Mouse (Mus musculus) retina, postnatal 7 days (tissue): ENCODE results near the gene Cyp2c39.
"Not testable (repeated sequence)": the region's sequence is repeated elsewhere in the genome, so short reads cannot be mapped to it uniquely, and the experiment has no call there.

Experiments used
- DNase-seq: peaks from one replicate; pipeline ENCODE4 v3.0.0-alpha.2; 2012; ENCODE audit warnings: low read depth, low spot score

Gene Cyp2c39

DNA sequence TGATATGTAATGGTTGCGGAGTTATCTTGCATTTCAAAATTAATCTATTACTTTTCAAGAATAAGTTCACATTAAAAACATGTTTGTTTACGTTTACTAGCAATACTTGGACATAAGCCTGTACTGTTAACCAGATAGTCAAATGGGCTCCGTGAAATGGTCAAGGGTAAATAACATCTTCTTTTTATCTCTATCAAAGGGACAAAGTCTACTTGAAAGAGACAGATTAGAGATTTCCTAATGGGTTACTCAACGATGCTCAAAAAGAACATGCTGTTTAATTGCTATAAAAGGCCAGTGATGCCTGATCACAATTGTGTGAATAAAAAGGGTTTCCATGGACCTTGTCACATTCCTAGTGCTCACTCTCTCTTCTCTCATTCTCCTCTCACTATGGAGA is at the start of gene Cyp2c39:
Gene Cyp2c39 (plus strand): TSS at position 329 of the 400 bp plus-strand sequence.
- no peak for DNase-seq

DNA sequence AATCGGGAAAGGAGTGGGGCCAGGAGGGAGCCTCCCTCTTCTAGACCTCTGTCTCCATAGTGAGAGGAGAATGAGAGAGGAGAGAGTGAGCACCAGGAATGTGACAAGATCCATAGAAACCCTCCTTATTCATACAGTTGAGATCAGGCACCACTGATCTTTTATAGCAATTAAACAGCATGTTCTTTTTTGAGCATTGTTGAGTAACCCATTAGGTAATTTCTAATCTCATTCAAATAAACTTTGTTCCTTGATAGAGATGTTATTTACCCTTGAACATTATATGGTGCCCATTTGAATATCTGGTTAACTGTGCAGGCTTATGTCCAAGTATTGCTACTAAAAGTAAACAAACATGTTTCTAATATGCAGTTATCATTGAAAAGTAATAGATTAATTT is 47.7 kb upstream of the Cyp2c39 start, which contains the start of gene Cyp2c38:
Gene Cyp2c38 (minus strand): TSS at position 135 of the 400 bp plus-strand sequence.
- no peak for DNase-seq

DNA sequence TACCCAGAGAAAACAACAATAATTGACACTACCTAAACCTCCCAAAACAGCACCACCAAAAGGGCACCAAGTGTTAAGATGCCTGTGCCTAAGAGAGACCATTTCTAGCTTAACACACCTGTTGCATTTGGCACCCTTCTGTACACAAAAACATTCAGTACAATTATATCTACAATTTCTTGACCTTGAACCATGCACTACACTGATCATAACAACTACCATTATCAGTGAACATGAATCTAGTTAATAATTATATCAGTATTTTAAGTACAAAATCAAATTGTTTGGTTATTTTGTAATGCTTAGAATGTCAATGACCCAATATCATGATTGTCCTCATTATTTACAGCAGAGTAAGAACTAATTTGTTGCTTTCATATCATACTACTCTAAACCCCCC is 46.7 kb upstream of the Cyp2c39 start:
- DNase-seq, result no peak

DNA sequence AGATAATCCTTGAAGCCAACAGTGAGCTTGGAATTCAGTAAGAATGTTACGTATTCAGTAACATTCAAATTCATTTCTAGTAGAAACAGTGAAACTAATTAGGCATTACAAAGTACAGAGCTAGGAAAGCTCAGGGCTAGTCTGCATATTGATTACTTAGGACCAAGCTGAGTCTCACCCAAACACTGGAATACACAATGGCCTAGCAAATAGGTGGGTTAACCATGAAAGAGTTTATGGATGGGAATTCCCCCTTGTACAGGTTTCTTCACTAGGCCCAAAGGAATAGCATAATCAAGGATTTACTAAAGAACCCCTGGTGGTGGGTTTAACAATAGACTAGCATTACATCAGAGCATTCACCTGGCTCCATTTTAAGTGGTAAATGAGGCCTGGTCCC is 26.7 kb upstream of the Cyp2c39 start:
- not testable (repeated sequence) for DNase-seq

DNA sequence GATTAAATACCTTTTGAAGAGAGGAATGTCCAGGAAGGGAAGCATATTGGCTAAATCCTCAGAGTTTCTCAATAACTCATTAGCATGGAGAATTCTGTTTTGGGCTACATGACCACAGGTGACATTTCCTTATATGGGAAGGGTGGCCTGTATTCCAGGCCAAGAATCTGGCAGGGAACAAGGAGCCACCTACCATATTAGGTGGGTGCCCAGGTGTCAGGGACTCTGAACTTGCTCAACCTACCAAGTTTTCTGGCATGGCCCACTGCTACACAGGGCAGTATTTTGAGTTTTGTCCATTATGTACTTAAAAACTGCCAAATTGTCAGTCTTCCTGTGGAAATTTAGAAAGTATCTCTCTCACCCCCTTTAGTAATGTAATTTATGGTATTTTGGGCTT is 4.3 kb upstream of the Cyp2c39 start:
- no peak for DNase-seq

DNA sequence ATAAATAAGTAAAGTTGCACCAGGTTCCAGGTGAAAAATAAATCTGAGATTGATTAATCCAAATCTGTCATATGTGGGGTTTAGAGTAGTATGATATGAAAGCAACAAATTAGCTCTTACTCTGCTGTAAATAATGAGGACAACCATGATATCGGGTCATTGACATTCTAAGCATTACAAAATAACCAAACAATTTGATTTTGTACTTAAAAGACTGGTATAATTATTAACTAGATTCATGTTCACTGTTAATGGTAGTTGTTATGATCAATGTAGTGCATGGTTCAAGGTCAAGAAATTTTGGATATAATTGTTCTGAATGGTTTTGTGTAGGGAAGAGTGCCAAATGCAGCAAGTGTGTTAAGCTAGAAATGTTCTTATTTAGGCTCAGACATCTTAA is 1.1 kb upstream of the Cyp2c39 start:
- DNase-seq, result no peak
